Mouse (Mus musculus) kidney, postnatal 25 days (tissue): Measurements from ENCODE around the gene Slx4ip.

ENCODE experiments used
- DNase-seq, 2 experiments: peaks; one replicate each; pipeline ENCODE4 v3.0.0; 2021; ENCODE audit warnings: mixed read lengths in 2 of 2

Slx4ip gene

DNA sequence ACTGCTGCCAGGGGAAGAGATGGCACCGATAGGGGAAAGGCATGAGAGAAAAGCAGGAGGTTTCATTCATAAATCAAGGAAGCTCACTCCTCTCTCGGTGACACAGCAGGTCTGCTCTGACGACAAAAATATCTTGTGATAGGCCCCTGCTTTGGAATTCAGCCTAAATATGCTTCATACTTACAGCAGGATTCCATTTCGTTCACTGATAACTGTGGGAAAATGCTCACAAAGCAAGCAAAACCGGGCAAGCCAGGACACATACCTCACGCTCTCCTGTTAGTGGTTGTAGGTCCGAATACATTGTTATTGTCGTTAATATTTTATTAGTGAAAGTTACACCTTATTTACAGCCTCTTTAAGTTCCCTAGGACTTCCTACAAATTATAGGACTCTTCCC is 216.9 kb downstream of the Slx4ip start:
- no peak for DNase-seq

DNA sequence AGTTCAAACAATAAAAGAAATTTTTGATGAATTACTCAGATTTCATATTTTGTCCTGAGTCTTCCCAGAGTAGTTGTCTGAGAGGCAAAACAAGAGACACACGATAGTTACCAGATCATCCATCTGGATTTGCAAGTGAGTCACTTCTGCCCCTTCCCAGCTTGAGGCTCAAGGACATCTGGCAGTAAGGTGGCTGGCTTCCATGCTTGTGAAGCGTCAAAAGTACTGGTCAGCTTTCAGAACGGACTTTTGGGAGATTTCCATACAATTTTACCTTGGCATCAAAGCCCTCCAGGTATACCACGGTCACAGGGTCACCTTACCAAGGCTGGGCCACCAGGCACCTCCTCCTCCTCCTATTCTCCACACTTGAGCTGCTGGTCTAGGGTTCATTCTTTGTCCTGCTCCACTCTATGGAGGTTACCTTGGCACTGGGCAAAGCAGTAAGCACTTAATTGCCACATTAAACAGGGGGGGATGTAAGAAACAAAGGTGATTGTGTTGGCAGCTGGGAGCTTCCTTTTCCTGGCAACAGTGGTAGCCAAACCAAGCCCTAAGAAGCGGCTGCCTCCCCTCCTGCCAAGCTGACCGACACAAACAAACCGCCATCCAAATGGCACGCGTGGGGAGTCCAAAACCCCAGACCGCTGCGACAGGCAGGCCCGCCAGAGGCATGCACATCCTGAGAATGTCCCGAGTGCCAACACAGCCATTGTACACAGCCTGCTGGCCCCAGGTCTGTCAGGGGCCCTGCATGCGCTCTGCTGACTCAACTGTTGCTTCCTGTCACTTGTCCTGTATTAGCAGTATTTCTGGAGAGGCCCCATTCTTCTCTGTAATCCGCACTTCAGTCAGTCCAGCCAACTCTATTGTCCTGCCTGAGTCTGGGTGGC is 218.5 kb downstream of the Slx4ip start:
- peak in 1 of 2 experiments; percentile 57 for DNase-seq

DNA sequence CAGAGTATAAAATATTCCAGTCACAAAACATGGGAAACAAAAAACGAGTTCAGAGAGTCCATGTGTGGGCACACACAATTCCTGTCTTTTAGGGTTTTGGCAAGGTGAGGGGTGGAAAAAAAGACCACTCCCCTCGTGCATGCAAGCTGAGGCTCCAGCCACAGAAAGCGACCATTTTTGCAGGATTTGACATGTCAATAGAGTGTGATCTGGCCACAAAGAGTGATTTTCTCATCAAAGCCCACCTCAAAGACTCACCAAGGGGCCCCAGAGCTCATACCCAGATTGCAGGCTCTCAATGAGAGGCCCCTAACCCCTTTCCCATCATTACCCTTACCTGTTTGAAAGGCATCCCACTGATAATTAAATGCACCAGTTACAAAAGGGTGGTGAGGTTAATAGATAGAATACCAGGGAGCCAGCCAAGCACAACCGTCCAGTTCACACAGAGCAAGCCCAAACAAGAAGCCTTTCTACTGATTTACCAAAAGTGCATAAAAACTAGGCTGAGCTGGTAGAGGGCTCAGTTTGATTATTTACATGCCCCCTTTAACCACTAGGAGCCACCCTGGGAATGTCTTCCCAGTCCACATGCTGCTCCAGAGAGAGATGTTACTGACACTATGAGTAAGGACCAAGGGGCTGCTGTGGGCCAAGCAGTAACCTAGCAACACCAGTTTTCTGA is 219.3 kb downstream of the Slx4ip start:
- DNase-seq, result peak; percentile 43 to 55

DNA sequence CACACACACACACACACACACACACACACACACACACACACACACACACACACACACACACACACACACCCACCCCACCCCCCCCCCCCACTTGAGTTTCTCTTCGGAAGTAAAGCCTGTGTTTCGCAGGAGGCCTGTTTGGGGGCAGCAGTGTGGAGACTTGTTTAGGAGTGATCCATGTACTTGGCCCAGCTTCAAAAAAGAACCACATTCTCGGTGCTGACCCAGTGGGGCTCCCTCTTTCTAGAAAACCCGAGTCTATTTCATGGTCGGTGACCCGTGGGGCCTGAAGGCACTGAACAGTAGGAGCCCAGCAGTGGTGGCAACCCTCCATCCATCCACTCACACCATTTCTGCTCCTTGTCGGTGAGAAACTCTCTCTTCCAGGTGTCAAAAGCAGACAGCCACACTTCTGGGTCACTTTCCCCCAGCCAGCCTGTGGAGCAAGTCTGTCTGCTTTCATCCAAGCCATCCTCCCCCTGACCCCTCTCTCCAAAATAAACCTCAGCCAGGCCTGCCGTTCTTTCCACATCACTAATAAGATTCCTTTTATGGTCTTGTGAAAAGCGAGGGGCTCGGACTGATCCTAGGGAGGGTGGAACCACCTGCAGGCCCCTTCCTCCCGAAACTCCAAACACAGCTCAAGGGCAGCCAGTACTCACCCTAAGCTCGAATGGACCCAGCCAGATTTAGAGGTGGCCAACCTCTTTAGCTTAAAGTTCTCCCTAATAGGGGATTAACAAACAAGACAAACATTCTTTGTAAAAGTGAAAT is 222.5 kb downstream of the Slx4ip start:
- DNase-seq, result peak in 1 of 2 experiments; percentile 45

DNA sequence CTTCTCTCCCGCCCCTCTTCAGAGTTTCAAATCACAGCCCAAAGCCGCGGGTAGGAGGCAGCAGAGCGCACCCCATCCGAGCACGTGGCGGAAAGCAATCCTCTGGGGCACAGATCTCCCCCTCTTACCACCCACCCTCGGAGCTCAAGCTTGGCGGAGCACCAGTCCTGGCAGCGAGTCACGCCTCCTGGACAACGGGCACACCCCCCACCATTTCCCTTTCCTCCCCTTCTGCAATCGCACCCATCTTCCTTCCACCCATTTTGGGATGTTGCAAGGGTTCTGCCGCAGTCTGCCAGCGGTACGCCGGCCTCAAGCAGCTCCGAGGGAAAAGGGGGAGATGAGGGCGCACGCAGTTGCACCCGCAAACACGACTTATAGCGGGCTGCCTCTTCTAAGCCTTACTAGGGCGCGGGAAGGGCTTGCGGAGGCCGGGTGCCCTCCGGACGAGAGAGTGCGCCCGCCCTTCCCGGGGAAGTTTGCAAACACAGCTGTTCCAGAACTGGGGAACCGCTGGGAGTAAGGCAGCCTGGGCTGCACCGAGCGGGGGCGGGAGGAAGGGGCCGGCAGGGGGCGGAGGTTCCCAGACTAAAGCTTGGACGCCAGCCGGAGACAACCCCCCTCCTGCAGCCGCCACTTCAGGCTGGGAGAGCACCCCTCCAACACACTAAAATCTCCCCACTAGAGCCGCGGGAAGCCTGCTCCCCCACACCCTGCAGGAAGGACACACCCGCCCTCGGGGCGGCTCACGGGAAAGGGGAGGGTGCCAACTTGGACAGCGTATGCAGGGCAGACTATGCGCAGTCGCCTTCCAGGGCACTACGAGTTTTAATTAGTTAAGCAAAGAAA is 223.5 kb downstream of the Slx4ip start:
- peak; percentile 81 to 91 for DNase-seq

DNA sequence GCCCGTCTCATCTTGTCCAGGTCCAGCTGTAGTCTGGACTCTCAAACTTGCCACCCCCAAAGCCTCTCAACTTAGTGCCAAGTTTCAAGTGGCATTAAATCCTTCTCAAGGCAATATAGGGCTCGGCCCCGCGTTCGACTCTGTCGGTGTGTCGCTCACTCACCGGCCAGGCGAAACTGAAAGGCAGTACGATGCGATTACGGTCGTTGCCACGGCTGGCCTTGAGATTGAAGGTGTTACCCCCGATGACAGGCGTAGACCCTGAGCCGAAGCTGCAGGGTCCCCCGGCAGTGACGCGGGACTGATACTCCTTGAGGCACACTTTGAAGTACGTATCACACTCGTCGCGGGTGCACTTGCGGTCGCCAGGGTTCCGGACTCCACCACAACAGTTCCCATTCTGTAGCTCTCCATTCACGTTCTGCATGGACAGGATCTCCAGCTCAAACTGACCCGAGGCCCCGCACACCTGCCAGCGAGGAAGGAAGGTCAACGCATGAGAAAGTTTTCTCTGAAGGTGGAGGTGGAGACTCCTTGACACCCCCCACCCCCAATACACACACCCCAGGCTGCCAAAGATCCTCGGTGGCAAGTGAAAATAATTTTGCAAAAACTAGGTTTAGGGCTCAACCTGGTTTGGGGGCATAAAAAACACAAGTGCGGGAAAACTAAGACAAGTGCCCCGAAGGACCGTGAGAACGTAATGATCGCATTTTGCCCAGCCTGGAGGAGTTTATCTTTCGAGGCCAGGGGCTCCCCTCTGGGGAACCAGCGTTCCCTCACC is 224.4 kb downstream of the Slx4ip start:
- DNase-seq, result peak; percentile 39 to 61

DNA sequence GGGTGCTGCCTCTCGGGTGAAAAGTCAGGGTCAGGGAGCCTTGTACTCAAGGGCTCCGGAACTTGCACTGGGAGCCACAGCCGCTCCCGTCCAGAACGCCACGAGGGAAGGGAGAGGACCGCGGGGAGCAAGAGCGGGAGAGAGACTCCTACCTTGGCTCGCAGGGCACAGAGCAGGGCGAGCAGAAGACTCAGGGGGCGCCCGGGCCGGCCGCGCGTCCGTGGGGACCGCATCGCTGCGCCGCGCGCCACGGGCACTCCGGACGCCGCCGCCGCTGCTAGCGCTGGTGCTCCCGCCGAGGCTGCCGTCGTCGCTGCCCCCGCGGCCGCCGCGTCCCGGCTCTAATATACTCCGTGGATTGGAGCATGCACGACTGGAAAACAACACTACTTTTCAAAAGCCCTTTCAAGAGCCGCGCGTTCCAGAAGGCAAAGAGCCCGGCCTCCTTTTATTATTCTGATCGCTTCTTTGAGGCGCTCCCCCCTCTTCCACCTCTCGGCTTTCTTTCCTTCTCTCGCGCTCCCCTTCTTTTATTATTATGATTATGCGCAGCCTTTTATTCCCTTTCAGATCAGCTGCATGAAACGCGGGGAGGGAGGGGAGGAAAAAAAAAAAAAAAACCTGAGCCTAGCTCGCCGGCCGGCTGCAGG is 225.1 kb downstream of the Slx4ip start, which contains the start of gene Jag1:
Jag1 (minus strand) TSS at position 620 of the 650 bp plus-strand sequence.
- DNase-seq, result peak; percentile 49 to 61

DNA sequence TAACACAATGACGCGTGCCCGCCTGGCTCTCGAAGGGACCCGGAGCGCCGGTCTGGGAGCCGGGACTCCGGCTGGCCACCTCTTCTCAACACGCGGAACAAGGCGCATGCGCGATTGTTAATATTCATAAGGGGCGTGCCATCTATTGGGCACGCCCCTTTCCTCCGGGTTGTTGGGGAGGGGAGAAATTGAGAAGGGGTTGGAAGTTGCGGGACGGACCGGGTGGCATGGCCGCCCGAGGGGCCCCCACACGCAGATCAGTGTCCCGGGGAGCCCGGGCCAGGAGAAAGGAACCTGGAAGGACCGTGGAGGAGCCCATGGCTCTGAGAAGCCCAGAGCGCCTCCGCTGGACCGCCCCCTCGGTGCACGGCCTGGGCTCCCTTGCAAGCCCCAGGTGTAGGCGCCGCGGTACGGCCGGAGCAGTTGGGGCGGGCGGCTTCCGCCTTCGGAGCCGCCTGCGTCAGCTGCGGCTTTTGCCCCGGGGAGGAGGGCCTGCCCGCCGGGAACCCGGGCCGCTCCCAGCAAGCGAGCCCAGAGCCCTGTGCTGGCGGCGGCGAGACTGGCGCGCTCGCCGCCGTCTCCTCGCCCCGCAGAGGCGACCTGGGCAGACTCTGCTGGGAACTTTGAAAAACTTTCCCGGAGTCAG is 225.8 kb downstream of the Slx4ip start:
- peak; percentile 95 to 97 for DNase-seq

DNA sequence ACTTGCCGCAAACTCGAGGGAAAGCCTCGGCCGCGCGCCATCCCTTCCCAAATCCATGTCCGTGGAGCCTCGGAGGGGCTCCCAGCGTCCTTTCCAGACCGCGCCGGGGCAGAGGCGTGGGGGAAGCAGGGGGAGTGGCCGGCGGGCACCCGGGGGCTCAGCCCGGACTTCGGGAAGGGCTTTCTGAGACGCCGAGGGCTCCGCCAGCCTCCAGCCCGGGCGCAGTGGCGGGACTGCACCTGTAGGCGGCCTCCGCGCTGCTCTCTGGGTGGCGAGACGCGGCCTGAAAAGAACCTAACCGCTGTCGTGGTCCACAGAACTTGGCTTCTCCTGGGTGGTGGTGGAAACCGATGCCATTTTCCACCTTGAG is 226.3 kb downstream of the Slx4ip start:
- peak; percentile 91 to 93 for DNase-seq
